Mouse (Mus musculus) midbrain, embryonic 14.5 days (tissue): ENCODE results near the gene Plppr3. TPM values are rescaled to one million over a fixed set of nuclear protein-coding genes. Genes with fewer than 3 reads are reported as not detected.

Experiments used
- ATAC-seq: fragments of 200-750 bp; cut with Nextera tagmentation; 2 replicates; pipeline ENCODE4 v1.8.0; 2017; ENCODE audit warnings: moderate number of reproducible peaks, moderate library complexity; ENCODE audit not compliant: low FRiP score, low TSS enrichment
- DNase-seq: peaks from one replicate; pipeline ENCODE4 v3.0.0-alpha.2; 2015
- H3K27ac ChIP-seq: fragments of 300-500 bp; sonication (generic); replicated peaks from 2 replicates; pipeline ENCODE4 v1.5.1; 2014; ENCODE audit warnings: mild to moderate bottlenecking, low read depth, low read length, moderate library complexity
- H3K27me3 ChIP-seq: fragments of 300-500 bp; sonication (generic); 2 replicates; pipeline ENCODE4 v1.6.1; 2014; ENCODE audit warnings: low read length, control low read depth, mixed read lengths; ENCODE audit not compliant: control insufficient read depth, insufficient read depth
- H3K36me3 ChIP-seq: fragments of 300-500 bp; sonication (generic); 2 replicates; pipeline ENCODE4 v1.6.1; 2014; ENCODE audit warnings: low read length, control low read depth; ENCODE audit not compliant: control insufficient read depth, insufficient read depth
- H3K4me1 ChIP-seq: fragments of 300-500 bp; sonication (generic); 2 replicates; pipeline ENCODE4 v1.6.1; 2014; ENCODE audit warnings: mild to moderate bottlenecking, antibody characterized with exemption, low read length, control low read depth; ENCODE audit not compliant: control insufficient read depth, insufficient read depth
- H3K4me2 ChIP-seq: fragments of 300-500 bp; sonication (generic); 2 replicates; pipeline ENCODE4 v1.6.1; 2014; ENCODE audit warnings: mild to moderate bottlenecking, low read length, moderate library complexity
- H3K4me3 ChIP-seq: fragments of 300-500 bp; sonication (generic); replicated peaks from 2 replicates; pipeline ENCODE4 v1.5.1; 2014; ENCODE audit warnings: low read depth, low read length
- H3K9ac ChIP-seq: fragments of 300-500 bp; sonication (generic); replicated peaks from 2 replicates; pipeline ENCODE4 v1.6.1; 2014; ENCODE audit warnings: mild to moderate bottlenecking, low read length, moderate library complexity
- H3K9me3 ChIP-seq: fragments of 300-500 bp; sonication (generic); 2 replicates; pipeline ENCODE4 v1.6.1; 2016; ENCODE audit warnings: low read length, control low read depth, mixed read lengths; ENCODE audit not compliant: control insufficient read depth
- WGBS: fragments of 180-500 bp; shearing (Covaris S2); extraction: QIAGEN DNeasy Blood & Tissue Kit; methylation state at CpG from one replicate; pipeline ENCODE4 v1.1.7; 2014; 5-methylcytosine and 5-hydroxymethylcytosine counted together
- polyA plus RNA-seq: library from polyadenylated mRNA; unstranded; fragments of >200 nt; fragmentation: Nextera tagmentation; extraction: Ambion mirVana; gene quantifications from 2 replicates; pipeline ENCODE4 v1.2.1, GENCODE M21; 2014

Plppr3 gene
- polyA plus RNA-seq, 1 experiment from 2014 or later = 342 TPM

- Histone ChIP-seq H3K4me2 (no peak overlapping the region), H3K4me3 (no peak overlapping the region), H3K9ac (no peak overlapping the region; the same call in 1 of the 2 replicates), H3K4me1 (0 out of 2 replicates have a peak, but pooled peaks cover 5% of the 10 kb centered on the region), H3K27me3 (no peaks in the 10 kb centered on the region), H3K27ac (peak overlapping the region; percentile 41; the same call in 1 of the 2 replicates), H3K9me3 (no peaks in the 10 kb centered on the region), H3K36me3 (peaks cover 83% of the 10 kb centered on the region)
- DNase-seq (no peak), ATAC-seq (0 out of 2 replicates have a peak, but pooled peaks have one; percentile 14)
- WGBS = 62% methylated on average over 12 of the region's 12 CpGs
These were observed 9.2 kb downstream of the Plppr3 start for GRCm38 (mm10) chr10:79865189-79865601.

- Histone ChIP-seq H3K27me3 (no peaks in the 10 kb centered on the region), H3K4me2 (no peak overlapping the region), H3K27ac (peak overlapping the region; percentile 41; the same call in 1 of the 2 replicates), H3K9me3 (no peaks in the 10 kb centered on the region), H3K4me1 (0 out of 2 replicates have a peak, but pooled peaks cover 5% of the 10 kb centered on the region), H3K36me3 (peaks cover 83% of the 10 kb centered on the region), H3K9ac (no peak overlapping the region; the same call in 1 of the 2 replicates), H3K4me3 (no peak overlapping the region)
- 61% methylated on average over 10 of the region's 10 CpGs for WGBS
- DNase-seq = no peak
- ATAC-seq = no peak
These were observed 9.9 kb downstream of the Plppr3 start for GRCm38 (mm10) chr10:79864351-79865188.

GRCm38 (mm10) chr10:79862925-79863324 lies 11.5 kb downstream of the Plppr3 start:
- Histone ChIP-seq H3K27me3 (no peaks in the 10 kb centered on the region), H3K9me3 (no peaks in the 10 kb centered on the region), H3K4me3 (no peak overlapping the region), H3K36me3 (peaks cover 89% of the 10 kb centered on the region), H3K4me1 (peaks cover 6% of the 10 kb centered on the region; the same call in 1 of the 2 replicates), H3K4me2 (no peak overlapping the region), H3K27ac (no peak overlapping the region), H3K9ac (no peak overlapping the region)
- DNase-seq (no peak), ATAC-seq (no peak)
- 78% methylated on average over 10 of the region's 10 CpGs for WGBS

- Histone ChIP-seq H3K4me2 (no peak overlapping the region), H3K4me1 (peaks cover 14% of the 10 kb centered on the region), H3K9me3 (no peaks in the 10 kb centered on the region), H3K4me3 (no peak overlapping the region), H3K27ac (0 out of 2 replicates have a peak overlapping the region, but pooled peaks have one; percentile 32), H3K9ac (no peak overlapping the region), H3K36me3 (peaks cover 90% of the 10 kb centered on the region), H3K27me3 (no peaks in the 10 kb centered on the region)
- DNase-seq (no peak), ATAC-seq (no peak)
- WGBS = 84% methylated on average over 23 of the region's 23 CpGs
These were observed 12.2 kb downstream of the Plppr3 start for GRCm38 (mm10) chr10:79862049-79862788.

- H3K27ac ChIP-seq = 0 out of 2 replicates have a peak overlapping the region, but pooled peaks have one; percentile 5
- WGBS = 78% methylated on average over 25 of the region's 25 CpGs
- H3K9me3 ChIP-seq = no peaks in the 10 kb centered on the region
- no peak overlapping the region for H3K4me3 ChIP-seq
- DNase-seq = no peak
- H3K27me3 ChIP-seq = no peaks in the 10 kb centered on the region
- ATAC-seq = no peak
- no peak overlapping the region for H3K4me2 ChIP-seq
- no peak overlapping the region for H3K9ac ChIP-seq
- peaks cover 21% of the 10 kb centered on the region for H3K4me1 ChIP-seq
- peaks cover 88% of the 10 kb centered on the region for H3K36me3 ChIP-seq
These were observed 13.0 kb downstream of the Plppr3 start for GRCm38 (mm10) chr10:79861230-79862048.

- H3K4me2 ChIP-seq = no peak overlapping the region
These were observed 14.1 kb downstream of the Plppr3 start for GRCm38 (mm10) chr10:79860079-79860911.

GRCm38 (mm10) chr10:79859116-79859515 lies 15.3 kb downstream of the Plppr3 start:
- H3K4me1 ChIP-seq = peaks cover 31% of the 10 kb centered on the region
- DNase-seq (no peak), ATAC-seq (no peak)
- no peak overlapping the region for H3K4me2 ChIP-seq
- no peaks in the 10 kb centered on the region for H3K27me3 ChIP-seq
- no peak overlapping the region for H3K27ac ChIP-seq
- H3K9ac ChIP-seq = no peak overlapping the region
- whole genome bisulfite sequencing = 87% methylated on average over 11 of the region's 11 CpGs
- H3K4me3 ChIP-seq = no peak overlapping the region
- H3K36me3 ChIP-seq = peaks cover 65% of the 10 kb centered on the region
- H3K9me3 ChIP-seq = no peaks in the 10 kb centered on the region

More at GRCm38 (mm10) chr10:79860079-79860911, 14.1 kb downstream of the Plppr3 start:
- Histone ChIP-seq H3K4me1 (peaks cover 31% of the 10 kb centered on the region), H3K9me3 (no peaks in the 10 kb centered on the region), H3K27me3 (no peaks in the 10 kb centered on the region), H3K4me3 (no peak overlapping the region), H3K36me3 (peaks cover 77% of the 10 kb centered on the region), H3K9ac (no peak overlapping the region), H3K27ac (no peak overlapping the region)
- 92% methylated on average over 26 of the region's 26 CpGs for WGBS
- ATAC-seq = no peak
- DNase-seq = no peak
